Mouse (Mus musculus) heart, adult 2 months (tissue): ENCODE data around the gene Ash1l.

Source experiments
- CTCF ChIP-seq: fragments of 200-600 bp; IDR thresholded peaks from 2 replicates; pipeline ENCODE4 v1.8.1; 2022; ENCODE audit warnings: antibody characterized with exemption, mild to moderate bottlenecking, moderate library complexity
- EP300 ChIP-seq: fragments of 200-500 bp; IDR thresholded peaks from 2 replicates; pipeline ENCODE4 v1.6.1; 2011; ENCODE audit warnings: low read depth, low read length, control low read depth; ENCODE audit not compliant: insufficient read depth
- POLR2A ChIP-seq: fragments of 200-500 bp; IDR thresholded peaks from 2 replicates; pipeline ENCODE4 v1.6.1; 2011; ENCODE audit warnings: mild to moderate bottlenecking, low read depth, low read length, control low read depth; ENCODE audit not compliant: insufficient read depth

DNA sequence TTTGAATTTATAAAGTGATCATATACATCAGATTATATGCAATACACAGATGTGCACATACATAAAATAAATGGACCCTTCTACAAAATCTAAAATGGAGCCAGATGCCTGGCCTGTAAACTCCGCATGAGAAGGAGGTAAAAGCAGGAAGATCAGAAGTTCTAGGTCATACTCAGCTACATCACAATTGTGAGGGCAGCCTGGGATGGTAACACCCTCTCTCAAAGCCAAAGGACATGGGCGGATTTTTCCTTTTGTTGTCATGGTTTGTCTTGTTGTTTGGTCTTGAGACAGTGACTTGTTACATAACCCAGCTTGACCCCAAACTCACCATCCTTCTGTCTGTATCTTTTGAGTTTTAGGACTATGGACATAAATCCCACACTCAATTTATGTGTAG lies 44.7 kb upstream of the Ash1l start:
- TF ChIP-seq POLR2A, result no peak
- TF ChIP-seq CTCF, result no peak
- no peak for TF ChIP-seq EP300
